Mouse (Mus musculus): ENCODE measurements around the gene 6330409D20Rik.
A peak's percentile ranks its signal among the peaks of the same experiment; 100 is the strongest.

6330409D20Rik gene

GRCm38 (mm10) chr2:32740916-32741272, at the start of gene 6330409D20Rik:
Gene 6330409D20Rik, minus strand, starts transcription at chr2:32741016.
- no peak for DNase-seq

- no peak for DNase-seq
Observed at GRCm38 (mm10) chr2:32788581-32788980, 47.8 kb upstream of the 6330409D20Rik start.

DNA sequence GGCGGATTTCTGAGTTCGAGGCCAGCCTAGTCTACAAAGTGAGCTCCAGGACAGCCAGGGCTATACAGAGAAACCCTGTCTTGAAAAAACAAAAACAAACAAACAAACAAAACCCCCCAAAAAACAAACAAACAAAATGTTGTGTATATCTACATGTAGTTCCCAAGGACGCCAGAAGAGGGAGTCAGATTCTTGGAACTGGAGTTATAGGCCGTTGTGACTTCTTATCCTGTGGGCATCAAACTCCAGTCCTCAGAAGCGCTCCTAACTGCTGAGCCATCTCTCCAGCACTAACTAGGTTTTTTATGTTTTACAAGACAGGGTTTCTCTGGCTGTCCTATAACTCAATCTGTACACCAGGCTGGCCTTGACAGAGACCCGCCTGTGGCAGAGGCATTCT, 46.4 kb upstream of the 6330409D20Rik start:
- no peak for DNase-seq

DNA sequence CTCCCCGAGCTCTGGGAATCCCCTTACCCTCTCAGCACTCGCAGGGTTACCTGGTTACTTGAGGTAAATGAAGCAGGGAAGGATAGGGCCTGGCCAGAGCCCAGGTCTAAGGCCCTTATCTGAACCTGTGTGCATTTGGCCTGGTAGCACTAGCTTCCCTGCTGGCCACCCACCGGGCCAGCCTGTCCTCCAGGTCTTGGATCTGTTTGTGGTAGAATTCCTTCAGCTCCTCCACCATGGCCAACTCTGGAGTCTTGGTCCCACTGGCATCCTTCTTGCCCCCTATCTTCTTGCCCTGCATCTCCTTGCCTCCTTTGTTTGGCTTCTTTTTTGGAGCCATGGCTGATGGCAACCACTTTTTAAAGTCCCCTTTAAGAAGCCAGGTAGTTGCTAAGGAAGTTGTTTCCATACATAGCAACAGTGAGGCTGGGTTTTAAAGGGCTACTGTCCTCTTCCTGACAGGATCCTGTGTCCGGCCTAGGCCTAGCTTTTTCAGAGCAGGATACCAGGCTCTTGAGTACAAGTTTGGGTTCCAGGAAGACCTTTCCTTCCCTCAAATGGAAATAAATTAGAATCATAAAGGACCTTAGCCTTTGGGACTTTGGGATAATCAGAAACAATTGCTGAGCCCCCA, 43.3 kb upstream of the 6330409D20Rik start, which contains the start of gene Cfap157:
Gene Cfap157, minus strand, starts transcription at position 381 of the 634 bp plus-strand sequence.
- no peak for DNase-seq

- DNase-seq, result no peak
Observed at GRCm38 (mm10) chr2:32781710-32782109, 40.9 kb upstream of the 6330409D20Rik start.

GRCm38 (mm10) chr2:32779714-32780113, 38.9 kb upstream of the 6330409D20Rik start:
- no peak for DNase-seq

GRCm38 (mm10) chr2:32779131-32779530, 38.3 kb upstream of the 6330409D20Rik start:
- peak; percentile 79 for DNase-seq

GRCm38 (mm10) chr2:32778081-32778480, 37.3 kb upstream of the 6330409D20Rik start:
- peak; percentile 86 for DNase-seq

GRCm38 (mm10) chr2:32776192-32776591, 35.4 kb upstream of the 6330409D20Rik start:
- peak; percentile 51 for DNase-seq

DNA sequence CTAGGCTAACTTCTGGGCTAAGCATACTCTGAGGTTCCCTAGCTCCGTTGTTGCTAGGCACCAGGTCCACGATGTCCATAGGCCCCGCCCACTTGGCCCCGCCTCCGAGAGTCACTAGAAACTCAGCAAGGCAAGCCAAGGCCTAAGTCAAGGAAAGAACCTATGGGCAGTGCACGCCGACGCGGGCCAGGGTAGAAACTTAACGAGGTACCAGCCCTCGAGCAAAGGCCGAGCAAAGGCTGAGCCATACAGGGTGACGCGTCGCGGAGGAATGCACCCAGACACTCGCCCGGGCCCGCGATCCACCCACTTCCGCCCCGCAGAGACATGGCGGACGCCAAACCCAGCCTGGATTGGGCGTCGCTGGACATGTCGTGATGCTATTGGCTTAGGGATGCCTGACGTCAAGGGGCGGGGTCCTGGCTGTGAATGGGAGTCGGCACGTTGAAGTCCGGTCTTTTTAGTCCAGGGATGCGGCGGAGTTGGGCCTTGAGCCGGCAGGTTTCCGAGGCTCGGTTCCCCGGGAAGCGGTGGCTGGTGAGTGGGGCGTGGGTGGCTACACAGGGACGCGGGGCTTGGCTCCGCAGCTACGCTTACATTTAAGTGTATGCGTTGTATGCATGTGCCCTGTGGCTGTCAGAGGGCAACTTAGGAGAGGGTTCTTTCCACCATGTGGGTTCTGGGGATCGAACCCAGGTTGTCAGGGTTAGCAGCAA, 34.7 kb upstream of the 6330409D20Rik start, which contains the start of the genes Ttc16 and Ptrh1:
Gene Ttc16, minus strand, starts transcription at position 275 of the 716 bp plus-strand sequence.
Gene Ptrh1, plus strand, starts transcription at position 428 of the 716 bp plus-strand sequence.
- DNase-seq, result peak; percentile 98

- no peak for DNase-seq
Observed at GRCm38 (mm10) chr2:32772626-32773279, 31.9 kb upstream of the 6330409D20Rik start.

DNA sequence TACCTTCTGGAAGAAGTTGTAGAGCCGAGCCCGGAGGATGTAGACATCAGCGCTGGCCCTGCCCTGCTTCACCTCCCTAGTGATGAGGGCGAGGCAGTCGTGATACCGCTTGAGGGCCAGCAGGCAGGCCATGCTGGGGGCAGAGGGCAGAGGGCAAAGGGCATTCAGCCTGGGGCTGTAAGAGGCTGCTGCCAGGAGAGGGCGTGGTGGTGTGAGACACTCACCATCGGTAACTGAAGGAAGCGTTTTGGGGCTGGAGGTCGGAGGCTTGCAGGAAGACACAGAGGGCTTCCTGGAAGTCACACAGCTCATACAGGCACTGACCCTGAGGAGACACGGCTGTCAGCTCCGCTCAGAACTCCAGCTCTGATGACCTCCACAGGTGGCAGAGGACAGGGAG, 31.1 kb upstream of the 6330409D20Rik start:
- peak; percentile 70 for DNase-seq

- no peak for DNase-seq
Observed at GRCm38 (mm10) chr2:32769327-32770085, 28.7 kb upstream of the 6330409D20Rik start.

DNA sequence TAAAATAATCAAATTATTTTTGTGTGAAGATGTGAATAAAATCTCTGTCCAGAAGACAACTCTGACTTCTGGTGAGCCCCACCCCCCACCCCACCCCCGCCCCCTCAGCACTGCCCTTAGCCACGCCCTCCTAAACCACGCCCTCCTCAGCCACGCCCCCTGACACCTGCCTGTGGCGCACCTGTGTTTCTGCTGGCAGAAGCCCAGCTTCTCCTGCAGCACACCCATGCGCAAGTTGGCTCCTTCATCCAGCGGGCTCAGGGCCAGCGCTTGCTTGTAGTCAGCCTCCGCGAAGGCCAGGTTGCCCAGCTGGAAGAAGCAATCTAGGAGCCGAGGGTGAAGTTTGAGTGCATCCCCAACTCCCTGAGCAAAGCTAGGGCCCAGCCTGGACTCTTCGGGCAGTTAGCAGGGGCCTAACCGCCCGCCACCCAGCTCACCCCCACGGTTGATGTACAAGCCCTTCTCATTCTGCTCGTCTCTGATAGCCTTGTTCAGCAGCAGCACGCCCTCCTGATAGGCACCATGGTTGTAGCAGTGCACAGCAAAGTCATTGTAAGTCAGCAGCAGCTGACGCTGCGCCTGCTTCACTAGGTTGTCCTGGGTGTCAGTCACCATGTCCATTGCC, 28.0 kb upstream of the 6330409D20Rik start:
- peak; percentile 64 for DNase-seq

- no peak for DNase-seq
Observed at GRCm38 (mm10) chr2:32767241-32767640, 26.4 kb upstream of the 6330409D20Rik start.

GRCm38 (mm10) chr2:32763353-32763752, 22.5 kb upstream of the 6330409D20Rik start:
- peak; percentile 52 for DNase-seq

- no peak for DNase-seq
Observed at GRCm38 (mm10) chr2:32761859-32762258, 21.0 kb upstream of the 6330409D20Rik start.

DNA sequence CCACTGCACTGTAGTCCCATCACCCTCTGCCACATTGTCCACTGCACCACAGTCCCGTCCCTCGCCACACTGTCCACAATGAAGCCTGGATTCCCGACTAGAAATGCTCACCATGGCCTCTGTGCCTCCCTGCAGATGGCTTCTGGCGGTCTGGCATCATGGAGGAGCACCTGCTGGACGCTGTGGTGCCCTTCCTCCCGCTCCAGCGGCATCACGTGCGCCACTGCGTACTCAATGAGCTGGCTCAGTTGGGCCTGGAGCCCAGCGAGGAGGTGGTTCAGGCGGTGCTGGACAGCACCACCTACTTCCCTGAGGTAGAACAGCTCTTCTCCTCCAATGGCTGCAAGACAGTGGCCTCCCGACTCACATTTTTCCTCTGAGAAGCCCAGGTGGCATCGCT, 20.5 kb upstream of the 6330409D20Rik start:
- no peak for DNase-seq

DNA sequence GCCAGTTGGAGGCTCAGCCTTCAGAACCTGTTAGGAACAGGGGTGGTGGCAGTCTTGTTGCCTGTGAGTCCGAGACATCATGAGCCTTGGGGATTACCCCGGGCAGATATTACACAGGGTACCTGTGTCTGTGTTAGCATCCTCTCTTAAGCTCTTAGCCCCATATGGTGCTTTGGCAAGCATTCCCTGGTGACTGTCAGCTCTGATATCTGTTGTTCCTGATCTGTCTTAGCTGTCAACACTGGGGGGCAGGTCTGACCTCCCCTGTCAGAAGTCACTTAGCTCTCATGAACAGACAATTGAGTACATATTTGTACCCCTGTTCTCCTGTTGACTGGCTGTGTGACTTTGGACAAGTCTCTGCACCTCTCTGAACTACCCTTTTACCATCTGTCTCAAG, 18.2 kb upstream of the 6330409D20Rik start:
- DNase-seq, result no peak

- DNase-seq, result no peak
Observed at GRCm38 (mm10) chr2:32758503-32758902, 17.7 kb upstream of the 6330409D20Rik start.

GRCm38 (mm10) chr2:32757056-32757845, 16.4 kb upstream of the 6330409D20Rik start, which contains the start of gene Tor2a:
Gene Tor2a, plus strand, starts transcription at chr2:32757234.
- peak; percentile 98 for DNase-seq

DNA sequence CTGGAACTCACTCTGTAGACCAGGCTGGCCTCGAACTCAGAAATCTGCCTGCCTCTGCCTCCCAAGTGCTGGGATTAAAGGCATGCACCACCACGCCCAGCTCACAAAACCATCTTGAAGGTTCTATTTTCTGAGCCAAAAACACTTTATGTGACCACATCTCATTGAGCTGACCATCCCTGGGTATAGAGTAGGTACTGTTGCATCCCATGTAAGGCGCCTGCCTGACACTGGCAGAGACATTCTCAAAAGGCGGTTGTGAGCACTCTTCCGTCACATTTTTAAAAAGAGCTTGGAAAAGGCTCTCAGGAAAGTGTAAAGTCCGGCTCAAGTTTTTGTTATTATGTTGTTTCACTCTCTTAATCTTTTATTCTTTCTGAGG, 15.8 kb upstream of the 6330409D20Rik start:
- no peak for DNase-seq

Data from thymus, postnatal 4 days (tissue).